Mouse (Mus musculus) left cerebral cortex, adult 9 months (tissue): Measurements from ENCODE around the gene Dynlt1f.
"Not testable (repeated sequence)": the region's sequence is repeated elsewhere in the genome, so short reads cannot be mapped to it uniquely, and the experiment has no call there.

Experiments
- DNase-seq, 2 experiments: peaks; one replicate each; pipeline ENCODE4 v3.0.0; 2022; ENCODE audit warnings: low spot score in 2 of 2

Gene Dynlt1f

DNA sequence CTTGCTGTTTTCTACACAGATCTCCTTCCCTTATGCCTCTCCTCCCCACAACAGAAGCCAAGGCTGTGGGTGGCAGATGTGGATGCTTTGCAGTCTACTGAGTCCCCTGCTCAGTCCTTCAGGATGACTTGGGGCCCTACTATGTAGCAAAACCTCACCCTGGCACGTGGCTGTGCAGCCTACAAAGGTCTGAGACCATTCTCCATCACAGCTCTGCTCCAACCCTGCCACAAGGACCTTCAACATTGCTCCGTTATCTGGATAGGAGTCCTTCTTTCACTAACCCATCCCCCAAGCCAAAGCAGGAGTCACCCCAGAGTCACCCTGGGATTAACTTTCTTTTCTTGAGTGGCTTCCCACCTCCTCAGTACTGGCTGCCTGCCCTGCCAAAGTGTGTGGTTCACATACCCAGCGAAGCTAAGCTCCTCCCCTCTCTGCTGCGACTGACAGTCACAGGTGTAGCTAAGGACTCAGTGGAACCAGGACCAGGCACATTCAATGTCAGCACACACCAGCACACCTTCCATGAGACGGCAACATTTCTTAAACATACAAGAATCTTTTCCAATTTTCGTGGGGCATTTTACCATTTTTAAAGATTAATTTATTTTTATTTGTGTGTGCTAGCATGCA lies 30.7 kb downstream of the Dynlt1f start:
- not testable (repeated sequence) for DNase-seq

- DNase-seq, result not testable (repeated sequence)
Measured at GRCm38 (mm10) chr17:6621976-6622375, 33.7 kb downstream of the Dynlt1f start.

- not testable (repeated sequence) for DNase-seq
Measured at GRCm38 (mm10) chr17:6620730-6621451, 34.8 kb downstream of the Dynlt1f start.

DNA sequence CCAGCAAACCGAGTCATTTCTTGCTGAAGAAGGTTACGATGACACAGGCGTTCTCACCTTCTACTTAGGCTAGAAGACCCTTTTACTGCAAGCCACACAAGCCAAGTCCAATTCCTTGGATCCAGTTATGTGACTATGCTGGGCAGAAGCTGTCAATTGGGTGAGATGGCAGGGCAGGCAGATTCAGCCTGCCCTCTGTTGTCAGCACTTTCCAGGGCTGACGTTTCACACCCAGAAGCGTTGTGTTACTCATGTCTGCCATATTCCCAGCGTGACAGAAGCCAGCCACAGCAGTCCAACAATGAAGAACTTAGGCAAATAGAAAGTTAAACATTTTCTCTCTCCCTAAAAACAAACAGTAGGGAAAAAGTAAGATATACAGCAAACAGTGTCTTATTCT lies 35.7 kb downstream of the Dynlt1f start:
- not testable (repeated sequence) for DNase-seq

DNA sequence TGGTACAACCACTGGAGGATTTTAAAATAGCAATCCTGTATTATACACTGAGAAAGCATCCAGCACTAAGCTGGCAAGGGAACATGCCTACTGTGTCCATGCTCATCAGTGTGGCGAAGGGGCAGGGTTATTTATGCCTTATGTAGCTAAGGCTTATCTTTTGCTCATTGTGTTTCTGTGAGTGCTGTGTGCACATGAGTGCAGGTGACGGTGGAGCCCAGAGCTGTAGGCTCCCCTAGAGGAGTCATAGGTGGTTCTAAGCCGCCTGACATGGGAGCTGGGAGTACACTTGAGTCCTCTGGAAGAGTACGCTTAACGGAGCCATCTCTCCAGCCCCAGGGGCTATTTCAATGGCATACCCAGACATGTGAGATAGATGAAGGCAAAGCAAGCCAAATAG lies 36.4 kb downstream of the Dynlt1f start:
- not testable (repeated sequence) for DNase-seq

GRCm38 (mm10) chr17:6617689-6618400 lies 37.9 kb downstream of the Dynlt1f start:
- DNase-seq, result not testable (repeated sequence)

DNA sequence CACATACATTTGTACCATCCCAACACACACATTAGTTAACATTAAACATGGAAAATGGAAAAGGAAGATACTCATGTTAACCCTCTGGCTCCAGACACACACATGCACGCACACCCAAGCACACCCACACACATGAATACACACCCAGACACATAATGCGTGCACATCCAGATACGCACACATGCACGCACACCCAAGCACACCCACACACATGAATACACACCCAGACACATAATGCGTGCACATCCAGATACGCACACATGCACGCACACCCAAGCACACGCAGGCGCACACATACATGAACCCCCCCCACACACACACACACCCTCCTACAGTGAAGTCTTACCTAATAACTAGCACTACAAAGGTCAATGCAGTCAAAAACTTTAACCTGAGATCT lies 39.0 kb downstream of the Dynlt1f start:
- not testable (repeated sequence) for DNase-seq

DNA sequence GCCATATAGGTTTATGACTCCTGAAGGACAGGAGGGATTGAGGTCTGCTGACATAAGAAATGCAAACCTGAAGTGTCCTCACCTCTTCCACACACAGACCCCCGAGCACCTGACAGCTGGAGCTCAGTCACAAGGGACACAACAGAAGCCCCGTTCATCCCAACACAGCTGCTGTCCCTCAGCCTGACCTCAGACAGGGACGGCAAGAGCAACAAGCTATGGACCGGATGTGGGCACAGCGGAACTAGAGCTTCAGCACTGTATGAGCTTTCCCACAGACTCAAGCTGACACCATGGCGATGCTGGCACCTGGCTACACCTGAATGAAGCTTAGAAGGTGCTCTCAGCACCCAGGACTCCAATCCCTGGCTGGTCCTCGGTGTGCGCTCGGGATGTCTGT lies 41.4 kb downstream of the Dynlt1f start:
- not testable (repeated sequence) for DNase-seq

DNA sequence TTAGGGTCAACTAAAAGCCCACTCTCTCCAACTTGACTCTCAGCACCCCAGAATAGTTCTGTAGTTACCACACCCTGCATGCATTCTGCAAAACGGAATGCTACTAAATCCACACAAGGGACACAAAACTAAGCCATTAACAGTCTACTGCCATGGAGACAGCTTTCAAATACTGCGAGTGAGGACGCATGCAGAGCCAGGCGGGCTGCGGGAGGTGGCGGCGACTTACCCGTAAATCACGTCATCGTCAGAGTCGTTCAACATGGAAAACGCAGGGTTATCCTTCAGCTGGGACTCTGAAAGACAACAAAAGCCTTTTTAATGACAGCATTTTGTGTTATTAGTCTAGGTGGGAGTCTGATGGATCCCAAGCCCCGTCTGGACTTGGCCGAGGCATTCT lies 42.2 kb downstream of the Dynlt1f start:
- DNase-seq, result not testable (repeated sequence)

DNA sequence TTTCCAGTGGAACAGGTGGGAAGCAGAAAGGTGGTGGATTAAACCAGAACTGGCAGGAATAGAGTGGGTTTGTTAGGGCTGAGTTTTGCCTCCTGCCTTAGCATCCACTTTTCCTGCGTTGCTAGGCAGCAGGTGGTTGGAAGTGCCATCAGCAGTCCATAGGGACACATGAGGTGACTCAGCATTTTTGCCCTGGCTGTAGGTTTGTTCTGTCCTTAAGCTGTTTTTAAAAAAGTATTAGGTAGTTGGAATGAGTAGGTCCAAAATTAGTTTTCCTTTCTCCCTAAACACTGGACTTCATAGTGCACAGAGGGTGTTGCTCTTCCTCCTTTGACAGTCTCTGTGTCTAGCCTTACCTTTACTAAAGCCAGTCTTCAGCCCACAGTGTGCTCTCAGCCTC lies 50.4 kb downstream of the Dynlt1f start:
- DNase-seq, result peak in 1 of 2 experiments; percentile 35

DNA sequence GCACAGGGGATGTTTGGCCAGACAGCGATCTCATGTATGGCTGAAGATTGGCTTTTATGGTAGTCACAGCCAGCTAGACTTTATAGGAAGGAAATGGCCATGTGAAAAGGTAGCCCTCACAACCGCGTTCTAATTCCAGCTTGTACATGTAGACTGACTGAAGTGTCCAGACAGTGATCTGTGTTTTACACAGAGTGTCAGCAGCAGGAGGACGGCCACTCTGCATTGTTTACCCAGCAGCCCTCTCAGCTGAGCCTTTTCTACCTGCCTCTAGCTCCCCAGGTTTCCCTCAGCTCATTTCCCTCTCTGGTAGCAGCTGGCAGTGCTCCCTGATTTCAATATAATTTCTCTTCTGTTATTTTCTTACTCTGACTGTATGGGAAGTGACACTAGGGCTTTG lies 53.5 kb downstream of the Dynlt1f start:
- DNase-seq, result not testable (repeated sequence)

GRCm38 (mm10) chr17:6601204-6601911 lies 54.3 kb downstream of the Dynlt1f start, which contains the start of gene Dynlt1c:
TSS of gene Dynlt1c (plus strand) at chr17:6601671.
- DNase-seq, result peak in 1 of 2 experiments; percentile 64

- DNase-seq, result peak in 1 of 2 experiments; percentile 38
Measured at GRCm38 (mm10) chr17:6600216-6600911, 55.3 kb downstream of the Dynlt1f start.

- DNase-seq, result not testable (repeated sequence)
Measured at GRCm38 (mm10) chr17:6598356-6598755, 57.3 kb downstream of the Dynlt1f start.
